Mouse (Mus musculus) CH12.LX (cell line): ENCODE data around the gene Iqschfp.

Experiments used
- CHD2 ChIP-seq: IDR thresholded peaks from 2 replicates; pipeline ENCODE4 v1.6.1; 2011; ENCODE audit warnings: low read length, improper control_type of control experiment
- CTCF ChIP-seq, 2 experiments: IDR thresholded peaks in 1 of 2; conservative IDR thresholded peaks in 1 of 2; 2 replicates each; pipeline ENCODE4 v1.5.1; 2011 to 2012; ENCODE audit warnings: low read depth in 2 of 2, low read length in 2 of 2, improper control_type of control experiment in 1 of 2, inconsistent platforms in 1 of 2, mild to moderate bottlenecking in 1 of 2, moderate library complexity in 1 of 2
- MAZ ChIP-seq: IDR thresholded peaks from 2 replicates; pipeline ENCODE4 v1.6.1; 2012; ENCODE audit warnings: low read depth, mild to moderate bottlenecking, inconsistent platforms, low read length, improper control_type of control experiment, moderate library complexity
- MXI1 ChIP-seq: IDR thresholded peaks from 2 replicates; pipeline ENCODE4 v1.6.1; 2011; ENCODE audit warnings: mild to moderate bottlenecking, low read depth, low read length, improper control_type of control experiment
- NELFE ChIP-seq: IDR thresholded peaks from 2 replicates; pipeline ENCODE4 v1.6.1; 2011; ENCODE audit warnings: low read depth, low read length, improper control_type of control experiment
- POLR2A ChIP-seq: IDR thresholded peaks from 2 replicates; pipeline ENCODE4 v1.6.1; 2011; ENCODE audit warnings: low read depth, mild to moderate bottlenecking, improper control_type of control experiment, low read length
- POLR2AphosphoS2 ChIP-seq: IDR thresholded peaks from 2 replicates; pipeline ENCODE4 v1.6.1; 2011; ENCODE audit warnings: low read depth, low read length, improper control_type of control experiment
- RCOR1 ChIP-seq: conservative IDR thresholded peaks from 2 replicates; pipeline ENCODE4 v1.6.1; 2012; ENCODE audit warnings: low read depth, mild to moderate bottlenecking, inconsistent platforms, low read length, improper control_type of control experiment
- SMC3 ChIP-seq: IDR thresholded peaks from 2 replicates; pipeline ENCODE4 v1.6.1; 2011; ENCODE audit warnings: low read depth, low read length, improper control_type of control experiment

GRCm38 (mm10) chr3:68393578-68393977 lies 501.5 kb downstream of the Iqschfp start:
- no peak for TF ChIP-seq SMC3
- TF ChIP-seq MAZ, result no peak
- no peak for TF ChIP-seq CTCF (conservative IDR thresholded peaks at IDR 0.05 in 1 of 2, IDR thresholded peaks at IDR 0.05 in 1 of 2; ENCODE audit: low read depth in 2 of 2, low read length in 2 of 2)
- no peak for TF ChIP-seq POLR2A
- TF ChIP-seq MXI1, result no peak
- no peak for TF ChIP-seq POLR2AphosphoS2
- no peak for TF ChIP-seq CHD2
- TF ChIP-seq NELFE, result no peak
- TF ChIP-seq RCOR1, result no peak
